Mouse (Mus musculus) macrophage (primary cell): Measurements from ENCODE around the gene Gm44502. TPM values are rescaled to one million over a fixed set of nuclear protein-coding genes. Genes with fewer than 3 reads are reported as not detected.

Experiments
- H3K27ac ChIP-seq: fragments of 350-480 bp; formaldehyde crosslinking; 2 replicates; pipeline ENCODE4 v1.9.0; 2021
- H3K36me3 ChIP-seq: fragments of 350-480 bp; formaldehyde crosslinking; 2 replicates; pipeline ENCODE4 v1.9.0; 2021; ENCODE audit errors: inconsistent target
- H3K4me3 ChIP-seq: fragments of 350-480 bp; formaldehyde crosslinking; 2 replicates; pipeline ENCODE4 v1.9.0; 2021; ENCODE audit errors: inconsistent target
- H3K79me2 ChIP-seq: fragments of 350-480 bp; formaldehyde crosslinking; 2 replicates; pipeline ENCODE4 v1.9.0; 2021; ENCODE audit errors: inconsistent target
- WGBS: methylation state at CpG from one replicate; pipeline ENCODE4 v1.1.7; 2026; ENCODE audit warnings: inconsistent platforms; ENCODE audit not compliant: missing documents; 5-methylcytosine and 5-hydroxymethylcytosine counted together
- polyA plus RNA-seq: library from polyadenylated mRNA; stranded (reverse); fragments of 250-400 nt; gene quantifications from 3 replicates; pipeline ENCODE4 v1.2.4, GENCODE M21; 2018; ENCODE audit warnings: inconsistent platforms

The Gm44502 gene
- polyA plus RNA-seq, 1 experiment from 2014 or later: not detected

GRCm38 (mm10) chr15:89463334-89464235 is 34.1 kb upstream of the Gm44502 start:
- Histone ChIP-seq H3K27ac (no peak overlapping the region), H3K4me3 (no peak overlapping the region), H3K79me2 (no peaks in the 10 kb centered on the region), H3K36me3 (no peaks in the 10 kb centered on the region)
- WGBS: 39% methylated on average over 5 of the region's 5 CpGs

- 87% methylated on average over 7 of the region's 7 CpGs for WGBS
- no peaks in the 10 kb centered on the region for H3K79me2 ChIP-seq
- H3K36me3 ChIP-seq: no peaks in the 10 kb centered on the region
- no peak overlapping the region for H3K4me3 ChIP-seq
- H3K27ac ChIP-seq: no peak overlapping the region
Observed at GRCm38 (mm10) chr15:89462176-89462575, 32.7 kb upstream of the Gm44502 start.

DNA sequence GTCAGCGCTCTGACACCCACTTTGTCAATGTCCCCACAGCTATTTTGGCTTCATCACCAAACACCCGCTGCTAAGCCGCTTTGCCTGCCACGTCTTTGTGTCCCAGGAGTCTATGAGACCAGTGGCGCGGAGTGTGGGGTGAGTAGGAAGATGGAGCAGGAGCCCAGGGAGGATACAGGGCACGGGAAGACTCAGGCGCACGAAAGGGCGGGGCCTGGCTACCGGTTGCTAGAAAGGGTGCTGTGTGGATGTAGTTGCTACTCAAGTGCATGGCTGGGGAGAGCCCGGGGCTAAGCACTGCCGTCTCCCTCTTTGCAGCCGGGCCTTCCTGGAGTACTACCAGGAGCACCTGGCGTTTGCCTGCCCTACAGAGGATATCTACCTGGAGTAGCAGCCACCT is 31.8 kb upstream of the Gm44502 start:
- Histone ChIP-seq H3K36me3 (no peaks in the 10 kb centered on the region), H3K27ac (no peak overlapping the region), H3K79me2 (no peaks in the 10 kb centered on the region), H3K4me3 (no peak overlapping the region)
- WGBS: 86% methylated on average over 15 of the region's 15 CpGs

- 88% methylated on average over 10 of the region's 10 CpGs for WGBS
- Histone ChIP-seq H3K27ac (no peak overlapping the region), H3K4me3 (no peak overlapping the region), H3K79me2 (no peaks in the 10 kb centered on the region), H3K36me3 (no peaks in the 10 kb centered on the region)
Observed at GRCm38 (mm10) chr15:89460298-89460697, 30.8 kb upstream of the Gm44502 start.

GRCm38 (mm10) chr15:89459821-89460220 is 30.3 kb upstream of the Gm44502 start:
- WGBS: 90% methylated on average over 6 of the region's 7 CpGs
- no peaks in the 10 kb centered on the region for H3K79me2 ChIP-seq
- H3K4me3 ChIP-seq: no peak overlapping the region
- no peaks in the 10 kb centered on the region for H3K36me3 ChIP-seq
- no peak overlapping the region for H3K27ac ChIP-seq

DNA sequence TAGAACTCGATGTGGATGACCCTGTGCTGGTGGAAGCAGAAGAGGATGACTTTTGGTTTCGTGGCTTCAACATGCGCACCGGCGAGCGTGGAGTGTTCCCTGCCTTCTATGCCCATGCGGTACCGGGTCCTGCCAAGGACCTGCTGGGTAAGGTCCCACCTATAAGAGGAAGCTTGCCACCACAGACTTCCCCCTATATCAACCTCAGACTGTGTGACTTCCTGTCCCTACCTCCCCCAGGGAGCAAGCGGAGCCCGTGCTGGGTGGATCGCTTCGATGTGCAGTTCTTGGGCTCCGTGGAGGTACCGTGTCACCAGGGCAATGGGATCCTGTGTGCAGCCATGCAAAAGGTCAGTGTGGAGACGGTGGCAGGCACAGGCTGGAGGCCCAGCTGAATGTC is 29.4 kb upstream of the Gm44502 start:
- WGBS: 5% methylated on average over 15 of the region's 15 CpGs
- Histone ChIP-seq H3K27ac (no peak overlapping the region), H3K4me3 (no peak overlapping the region), H3K36me3 (no peaks in the 10 kb centered on the region), H3K79me2 (no peaks in the 10 kb centered on the region)

DNA sequence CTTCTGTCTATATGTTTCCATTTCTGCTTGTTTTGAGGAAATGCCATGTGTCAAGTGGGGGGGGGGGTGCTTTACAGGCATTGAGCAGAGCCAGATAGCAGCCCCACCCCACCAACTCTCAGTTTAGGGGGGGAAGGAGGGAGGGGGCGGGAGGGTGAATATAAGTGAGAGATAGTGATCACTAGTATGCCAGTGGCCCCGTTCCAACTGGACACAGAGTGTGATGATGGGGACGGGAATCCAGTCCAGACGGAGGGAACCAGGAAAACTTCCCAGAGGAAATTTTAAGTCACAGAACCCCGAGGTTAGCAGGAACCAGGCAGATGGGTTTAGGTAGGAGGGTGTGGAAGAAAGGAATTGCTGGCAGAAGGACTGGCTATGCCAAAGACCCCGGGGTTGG is 26.1 kb upstream of the Gm44502 start:
- Histone ChIP-seq H3K36me3 (no peaks in the 10 kb centered on the region), H3K4me3 (no peak overlapping the region), H3K27ac (no peak overlapping the region), H3K79me2 (no peaks in the 10 kb centered on the region)
- WGBS: 76% methylated on average over 5 of the region's 6 CpGs

- no peaks in the 10 kb centered on the region for H3K79me2 ChIP-seq
- H3K27ac ChIP-seq: no peak overlapping the region
- WGBS: 52% methylated on average over 4 of the region's 6 CpGs
- H3K4me3 ChIP-seq: no peak overlapping the region
- no peaks in the 10 kb centered on the region for H3K36me3 ChIP-seq
Observed at GRCm38 (mm10) chr15:89454857-89455256, 25.4 kb upstream of the Gm44502 start.

- H3K36me3 ChIP-seq: no peaks in the 10 kb centered on the region
- H3K27ac ChIP-seq: no peak within 1 kb of the TSS
- H3K79me2 ChIP-seq: no peaks in the 10 kb centered on the region
- no peak within 1 kb of the TSS for H3K4me3 ChIP-seq
- 5% methylated on average over 42 of the region's 53 CpGs for WGBS
Observed at GRCm38 (mm10) chr15:89453865-89454478, 24.5 kb upstream of the Gm44502 start, which contains the start of gene Mapk8ip2. Gene Mapk8ip2, plus strand, starts transcription at chr15:89453913.

GRCm38 (mm10) chr15:89452906-89453864 is 23.7 kb upstream of the Gm44502 start:
- no peaks in the 10 kb centered on the region for H3K79me2 ChIP-seq
- WGBS: 6% methylated on average over 24 of the region's 24 CpGs
- no peak overlapping the region for H3K27ac ChIP-seq
- H3K36me3 ChIP-seq: no peaks in the 10 kb centered on the region
- no peak overlapping the region for H3K4me3 ChIP-seq

- H3K27ac ChIP-seq: no peak overlapping the region
- no peaks in the 10 kb centered on the region for H3K79me2 ChIP-seq
- WGBS: 53% methylated on average over 8 of the region's 8 CpGs
- no peaks in the 10 kb centered on the region for H3K36me3 ChIP-seq
- H3K4me3 ChIP-seq: no peak overlapping the region
Observed at GRCm38 (mm10) chr15:89442486-89443070, 13.1 kb upstream of the Gm44502 start.

GRCm38 (mm10) chr15:89435878-89436277 is 6.4 kb upstream of the Gm44502 start:
- Histone ChIP-seq H3K36me3 (no peaks in the 10 kb centered on the region), H3K79me2 (no peaks in the 10 kb centered on the region; the same call in 1 of the 2 replicates), H3K4me3 (no peak overlapping the region), H3K27ac (no peak overlapping the region)
- 74% methylated on average over 5 of the region's 5 CpGs for WGBS

GRCm38 (mm10) chr15:89434136-89434535 is 4.6 kb upstream of the Gm44502 start:
- no peaks in the 10 kb centered on the region for H3K36me3 ChIP-seq
- WGBS: 96% methylated on average over 2 of the region's 3 CpGs
- H3K79me2 ChIP-seq: no peaks in the 10 kb centered on the region; the same call in 1 of the 2 replicates
- no peak overlapping the region for H3K4me3 ChIP-seq
- no peak overlapping the region for H3K27ac ChIP-seq

- WGBS: 93% methylated on average over 4 of the region's 4 CpGs
- no peaks in the 10 kb centered on the region for H3K36me3 ChIP-seq
- H3K79me2 ChIP-seq: peaks cover 12% of the 10 kb centered on the region
- no peak overlapping the region for H3K27ac ChIP-seq
- H3K4me3 ChIP-seq: no peak overlapping the region
Observed at GRCm38 (mm10) chr15:89432946-89433345, 3.5 kb upstream of the Gm44502 start.
